Mouse (Mus musculus): ENCODE data around the gene Atrn. TPM values are rescaled to one million over a fixed set of nuclear protein-coding genes. Genes with fewer than 3 reads are reported as not detected.
A peak's percentile ranks its signal among the peaks of the same experiment; 100 is the strongest.

The Atrn gene
- polyA plus RNA-seq, 1 experiment from 2014 or later, result 13.0 TPM

GRCm38 (mm10) chr2:130898783-130899182, 7.5 kb upstream of the Atrn start:
- no peak overlapping the region for H3K9ac ChIP-seq (replicated peaks; ENCODE audit: low read depth, low read length)
- no peak overlapping the region for H3K4me2 ChIP-seq (replicated peaks; ENCODE audit: low read depth, low read length)
- H3K4me1 ChIP-seq (ENCODE audit: control insufficient read depth, insufficient read depth, low read length), result no peaks in the 10 kb centered on the region
- no peaks in the 10 kb centered on the region for H3K27me3 ChIP-seq (ENCODE audit: control insufficient read depth, insufficient read depth, low read length)
- no peaks in the 10 kb centered on the region for H3K36me3 ChIP-seq (ENCODE audit: control insufficient read depth, insufficient read depth, low read length)
- no peak overlapping the region for H3K4me3 ChIP-seq (ENCODE audit: low read depth, low read length)
- no peaks in the 10 kb centered on the region for H3K9me3 ChIP-seq (ENCODE audit: control insufficient read depth, low read depth, low read length)
- no peak overlapping the region for H3K27ac ChIP-seq (ENCODE audit: low read length)
- 70% methylated on average over 2 of the region's 2 CpGs for WGBS
- no peak for ATAC-seq (ENCODE audit: insufficient number of reproducible peaks, insufficient read depth, low FRiP score, low read depth)

DNA sequence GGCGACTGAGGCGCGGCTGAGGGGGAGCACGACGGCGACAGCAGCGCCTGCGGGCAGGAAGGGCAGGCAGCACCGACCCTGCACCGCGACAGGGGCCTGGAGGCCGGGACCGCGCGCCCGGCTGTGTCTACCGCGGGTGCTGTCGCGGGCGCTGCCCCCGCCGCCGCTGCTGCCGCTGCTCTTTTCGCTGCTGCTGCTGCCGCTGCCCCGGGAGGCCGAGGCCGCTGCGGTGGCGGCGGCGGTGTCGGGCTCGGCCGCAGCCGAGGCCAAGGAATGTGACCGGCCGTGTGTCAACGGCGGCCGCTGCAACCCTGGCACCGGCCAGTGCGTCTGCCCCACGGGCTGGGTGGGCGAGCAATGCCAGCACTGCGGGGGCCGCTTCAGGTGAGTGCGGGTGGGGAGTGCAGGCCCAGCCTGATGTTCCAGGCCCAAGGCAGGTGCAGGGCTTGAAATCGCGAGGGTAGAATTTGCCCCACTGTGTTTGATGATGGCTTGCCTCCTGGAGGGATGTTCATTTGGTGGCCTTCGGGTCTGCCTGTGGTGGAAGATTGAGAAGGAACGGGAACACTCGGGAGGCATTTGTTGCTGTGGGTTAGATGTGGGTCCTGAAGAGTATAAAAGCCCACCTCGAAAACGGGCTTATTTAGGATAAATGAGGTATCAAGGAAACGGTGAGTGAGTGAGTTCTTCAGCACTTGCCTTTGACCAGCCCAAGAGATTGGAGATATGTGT, 455 bp downstream of the Atrn start:
- under 1% methylated on average over 58 of the region's 58 CpGs for WGBS
- Histone ChIP-seq H3K27me3 (ENCODE audit: control insufficient read depth, insufficient read depth, low read length) (no peaks in the 10 kb centered on the region), H3K9ac (replicated peaks; ENCODE audit: low read depth, low read length) (peak overlapping the region; percentile 87), H3K27ac (ENCODE audit: low read length) (no peak overlapping the region), H3K4me3 (ENCODE audit: low read depth, low read length) (peak overlapping the region; percentile 96), H3K4me2 (replicated peaks; ENCODE audit: low read depth, low read length) (peak overlapping the region; percentile 63), H3K4me1 (ENCODE audit: control insufficient read depth, insufficient read depth, low read length) (0 out of 2 replicates have a peak, but pooled peaks cover 8% of the 10 kb centered on the region), H3K9me3 (ENCODE audit: control insufficient read depth, low read depth, low read length) (no peaks in the 10 kb centered on the region), H3K36me3 (ENCODE audit: control insufficient read depth, insufficient read depth, low read length) (no peaks in the 10 kb centered on the region)
- ATAC-seq (ENCODE audit: insufficient number of reproducible peaks, insufficient read depth, low FRiP score, low read depth), result peak; percentile 62

DNA sequence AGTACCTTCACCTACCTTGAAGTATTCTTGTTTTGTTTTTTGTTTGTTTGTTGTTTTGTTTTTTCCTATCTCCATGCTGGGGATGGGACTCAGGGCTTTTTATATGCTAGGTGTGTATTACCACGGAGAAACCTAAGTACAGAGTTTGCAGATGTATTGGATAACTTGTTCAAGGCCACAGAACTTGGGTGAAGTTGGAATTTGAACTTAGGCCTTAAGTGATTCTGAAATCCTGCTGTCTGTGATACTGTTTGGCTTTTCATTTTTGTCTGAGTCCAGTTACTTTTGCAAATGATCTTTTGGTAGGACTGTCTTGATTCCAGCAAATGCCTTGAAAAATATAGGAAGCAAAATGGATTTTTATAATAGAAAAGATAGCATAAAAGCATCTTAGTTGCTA, 5.4 kb downstream of the Atrn start:
- Histone ChIP-seq H3K27me3 (ENCODE audit: control insufficient read depth, insufficient read depth, low read length) (no peaks in the 10 kb centered on the region), H3K4me2 (replicated peaks; ENCODE audit: low read depth, low read length) (no peak overlapping the region), H3K4me3 (ENCODE audit: low read depth, low read length) (no peak overlapping the region), H3K9me3 (ENCODE audit: control insufficient read depth, low read depth, low read length) (no peaks in the 10 kb centered on the region), H3K27ac (ENCODE audit: low read length) (no peak overlapping the region), H3K4me1 (ENCODE audit: control insufficient read depth, insufficient read depth, low read length) (0 out of 2 replicates have a peak, but pooled peaks cover 10% of the 10 kb centered on the region), H3K36me3 (ENCODE audit: control insufficient read depth, insufficient read depth, low read length) (no peaks in the 10 kb centered on the region), H3K9ac (replicated peaks; ENCODE audit: low read depth, low read length) (no peak overlapping the region)
- no peak for ATAC-seq (ENCODE audit: insufficient number of reproducible peaks, insufficient read depth, low FRiP score, low read depth)
- WGBS, result 71% methylated on average over 1 of the region's 1 CpGs

- H3K4me3 ChIP-seq (ENCODE audit: low read depth, low read length), result no peak overlapping the region
- H3K4me1 ChIP-seq (ENCODE audit: control insufficient read depth, insufficient read depth, low read length), result 0 out of 2 replicates have a peak, but pooled peaks cover 2% of the 10 kb centered on the region
- no peak overlapping the region for H3K27ac ChIP-seq (ENCODE audit: low read length)
- WGBS, result 63% methylated on average over 1 of the region's 1 CpGs
- no peak overlapping the region for H3K4me2 ChIP-seq (replicated peaks; ENCODE audit: low read depth, low read length)
- no peaks in the 10 kb centered on the region for H3K27me3 ChIP-seq (ENCODE audit: control insufficient read depth, insufficient read depth, low read length)
- H3K9me3 ChIP-seq (ENCODE audit: control insufficient read depth, low read depth, low read length), result no peaks in the 10 kb centered on the region
- ATAC-seq (ENCODE audit: insufficient number of reproducible peaks, insufficient read depth, low FRiP score, low read depth), result no peak
- no peak overlapping the region for H3K9ac ChIP-seq (replicated peaks; ENCODE audit: low read depth, low read length)
- no peaks in the 10 kb centered on the region for H3K36me3 ChIP-seq (ENCODE audit: control insufficient read depth, insufficient read depth, low read length)
Observed at GRCm38 (mm10) chr2:130914873-130915272, 8.6 kb downstream of the Atrn start.

DNA sequence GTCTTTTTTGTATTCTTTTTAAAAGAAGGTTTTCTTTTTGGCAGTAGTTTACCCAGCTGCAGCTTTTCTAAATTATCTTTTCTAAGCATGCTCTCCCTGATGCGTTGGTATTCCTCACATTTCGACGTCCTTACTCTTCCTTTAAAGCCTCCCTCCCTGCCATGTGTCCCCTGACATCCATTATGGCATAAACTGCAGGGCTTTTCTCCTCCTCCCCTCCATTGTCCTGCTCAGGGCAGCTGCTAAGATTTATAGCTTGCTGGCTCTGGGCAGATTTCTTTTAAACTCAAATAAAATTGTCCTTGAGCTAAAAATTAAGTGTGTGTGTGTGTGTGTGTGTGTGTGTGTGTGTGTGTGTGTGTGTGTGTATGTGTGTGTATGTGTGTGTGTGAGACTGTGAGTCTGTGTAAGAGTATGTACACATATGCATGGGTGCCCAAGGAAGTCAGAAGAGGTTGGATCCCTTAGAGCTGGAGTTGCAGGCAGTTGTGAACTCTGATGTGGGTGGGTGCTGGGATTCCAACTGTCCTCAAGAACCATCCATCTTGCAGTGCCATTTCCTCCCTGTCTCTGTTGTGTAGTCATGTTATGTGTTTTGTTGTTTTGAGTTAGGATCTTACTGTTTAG, 10.3 kb downstream of the Atrn start:
- 0 out of 2 replicates have a peak, but pooled peaks cover 2% of the 10 kb centered on the region for H3K4me1 ChIP-seq (ENCODE audit: control insufficient read depth, insufficient read depth, low read length)
- no peak overlapping the region for H3K27ac ChIP-seq (ENCODE audit: low read length)
- no peaks in the 10 kb centered on the region for H3K36me3 ChIP-seq (ENCODE audit: control insufficient read depth, insufficient read depth, low read length)
- no peak overlapping the region for H3K4me3 ChIP-seq (ENCODE audit: low read depth, low read length)
- no peak for ATAC-seq (ENCODE audit: insufficient number of reproducible peaks, insufficient read depth, low FRiP score, low read depth)
- no peaks in the 10 kb centered on the region for H3K9me3 ChIP-seq (ENCODE audit: control insufficient read depth, low read depth, low read length)
- no peaks in the 10 kb centered on the region for H3K27me3 ChIP-seq (ENCODE audit: control insufficient read depth, insufficient read depth, low read length)
- WGBS, result 34% methylated on average over 3 of the region's 3 CpGs
- H3K4me2 ChIP-seq (replicated peaks; ENCODE audit: low read depth, low read length), result no peak overlapping the region
- no peak overlapping the region for H3K9ac ChIP-seq (replicated peaks; ENCODE audit: low read depth, low read length)

DNA sequence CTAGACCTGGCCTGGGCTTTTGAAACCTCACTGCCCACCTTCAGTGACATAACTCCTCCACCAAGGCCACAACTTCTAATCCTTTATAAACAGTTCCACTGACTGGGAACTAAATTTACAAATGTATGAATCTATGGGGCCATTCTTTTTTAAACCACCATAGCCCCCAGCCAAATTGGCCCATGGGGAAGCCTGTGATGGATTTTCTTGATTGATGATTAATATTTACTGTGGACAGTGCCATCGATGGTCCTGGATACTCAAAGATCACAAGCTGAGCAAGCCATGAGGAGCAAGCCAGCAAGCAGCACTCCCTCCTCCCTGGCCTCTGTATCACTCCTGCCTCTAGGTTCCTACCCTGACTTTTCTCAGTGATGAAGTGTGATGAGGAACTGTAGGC, 11.4 kb downstream of the Atrn start:
- Histone ChIP-seq H3K4me2 (replicated peaks; ENCODE audit: low read depth, low read length) (no peak overlapping the region), H3K4me3 (ENCODE audit: low read depth, low read length) (no peak overlapping the region), H3K27ac (ENCODE audit: low read length) (no peak overlapping the region), H3K9me3 (ENCODE audit: control insufficient read depth, low read depth, low read length) (no peaks in the 10 kb centered on the region), H3K9ac (replicated peaks; ENCODE audit: low read depth, low read length) (no peak overlapping the region), H3K27me3 (ENCODE audit: control insufficient read depth, insufficient read depth, low read length) (no peaks in the 10 kb centered on the region), H3K36me3 (ENCODE audit: control insufficient read depth, insufficient read depth, low read length) (no peaks in the 10 kb centered on the region), H3K4me1 (ENCODE audit: control insufficient read depth, insufficient read depth, low read length) (0 out of 2 replicates have a peak, but pooled peaks cover 2% of the 10 kb centered on the region)
- 85% methylated on average over 1 of the region's 1 CpGs for WGBS
- ATAC-seq (ENCODE audit: insufficient number of reproducible peaks, insufficient read depth, low FRiP score, low read depth), result no peak

DNA sequence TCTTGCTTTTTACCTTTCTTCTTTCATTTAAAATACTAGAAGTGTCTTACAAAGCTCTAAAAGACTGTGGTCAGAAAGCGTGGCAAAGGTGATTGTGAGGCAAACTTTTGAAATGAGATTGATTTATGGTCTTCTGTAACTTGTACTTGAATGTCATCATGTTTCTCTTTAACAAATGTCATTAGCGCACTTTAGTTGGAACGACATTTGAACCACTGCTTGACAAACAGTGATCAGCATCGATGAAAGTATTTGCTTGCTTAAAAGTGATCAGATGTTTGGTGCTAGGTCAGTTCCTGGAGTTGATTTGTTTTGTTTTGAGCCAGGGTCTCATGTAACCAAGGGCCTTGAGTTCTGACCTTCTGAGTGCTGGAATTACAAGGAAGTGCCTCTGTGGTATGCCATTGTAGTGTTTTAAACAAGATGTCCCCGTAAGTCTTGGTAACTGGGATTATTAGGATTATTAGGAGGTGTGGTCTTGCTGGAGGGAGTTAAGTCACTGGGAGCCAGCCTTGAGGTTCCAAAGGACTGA, 12.8 kb downstream of the Atrn start:
- no peak overlapping the region for H3K27ac ChIP-seq (ENCODE audit: low read length)
- no peak for ATAC-seq (ENCODE audit: insufficient number of reproducible peaks, insufficient read depth, low FRiP score, low read depth)
- no peaks in the 10 kb centered on the region for H3K27me3 ChIP-seq (ENCODE audit: control insufficient read depth, insufficient read depth, low read length)
- H3K9me3 ChIP-seq (ENCODE audit: control insufficient read depth, low read depth, low read length), result no peaks in the 10 kb centered on the region
- no peaks in the 10 kb centered on the region for H3K36me3 ChIP-seq (ENCODE audit: control insufficient read depth, insufficient read depth, low read length)
- no peak overlapping the region for H3K4me2 ChIP-seq (replicated peaks; ENCODE audit: low read depth, low read length)
- WGBS, result 60% methylated on average over 5 of the region's 5 CpGs
- no peak overlapping the region for H3K9ac ChIP-seq (replicated peaks; ENCODE audit: low read depth, low read length)
- H3K4me1 ChIP-seq (ENCODE audit: control insufficient read depth, insufficient read depth, low read length), result 0 out of 2 replicates have a peak, but pooled peaks cover 2% of the 10 kb centered on the region
- no peak overlapping the region for H3K4me3 ChIP-seq (ENCODE audit: low read depth, low read length)

GRCm38 (mm10) chr2:130924950-130925349, 18.7 kb downstream of the Atrn start:
- no peak overlapping the region for H3K4me3 ChIP-seq (ENCODE audit: low read depth, low read length)
- H3K27me3 ChIP-seq (ENCODE audit: control insufficient read depth, insufficient read depth, low read length), result no peaks in the 10 kb centered on the region
- H3K9ac ChIP-seq (replicated peaks; ENCODE audit: low read depth, low read length), result no peak overlapping the region
- no peak overlapping the region for H3K4me2 ChIP-seq (replicated peaks; ENCODE audit: low read depth, low read length)
- H3K36me3 ChIP-seq (ENCODE audit: control insufficient read depth, insufficient read depth, low read length), result no peaks in the 10 kb centered on the region
- WGBS, result 72% methylated on average over 2 of the region's 2 CpGs
- H3K27ac ChIP-seq (ENCODE audit: low read length), result no peak overlapping the region
- no peaks in the 10 kb centered on the region for H3K9me3 ChIP-seq (ENCODE audit: control insufficient read depth, low read depth, low read length)
- no peaks in the 10 kb centered on the region for H3K4me1 ChIP-seq (ENCODE audit: control insufficient read depth, insufficient read depth, low read length)
- ATAC-seq (ENCODE audit: insufficient number of reproducible peaks, insufficient read depth, low FRiP score, low read depth), result no peak

All from stomach, embryonic 14.5 days (tissue).